Mouse (Mus musculus) neural tube, embryonic 14.5 days (tissue): ENCODE results near the gene Cpne5. TPM values are rescaled to one million over a fixed set of nuclear protein-coding genes. Genes with fewer than 3 reads are reported as not detected.
"Not testable (repeated sequence)": the region's sequence is repeated elsewhere in the genome, so short reads cannot be mapped to it uniquely, and the experiment has no call there.

Experiments
- ATAC-seq: fragments of 200-750 bp; cut with Nextera tagmentation; 2 replicates; pipeline ENCODE4 v1.8.0; 2017; ENCODE audit warnings: low read depth, mild to moderate bottlenecking, moderate TSS enrichment, moderate library complexity
- H3K27ac ChIP-seq: fragments of 300-500 bp; sonication (generic); 2 replicates; pipeline ENCODE4 v1.5.1; 2014; ENCODE audit warnings: low read depth, mild to moderate bottlenecking, control low read depth, low read length, moderate library complexity, mixed read lengths
- H3K27me3 ChIP-seq: fragments of 300-500 bp; sonication (generic); 2 replicates; pipeline ENCODE4 v1.6.1; 2014; ENCODE audit warnings: low read length; ENCODE audit not compliant: control insufficient read depth, insufficient read depth
- H3K36me3 ChIP-seq: fragments of 300-500 bp; sonication (generic); 2 replicates; pipeline ENCODE4 v1.6.1; 2014; ENCODE audit warnings: low read length, mixed read lengths; ENCODE audit not compliant: control insufficient read depth, insufficient read depth
- H3K4me1 ChIP-seq: fragments of 300-500 bp; sonication (generic); 2 replicates; pipeline ENCODE4 v1.6.1; 2014; ENCODE audit warnings: low read length; ENCODE audit not compliant: control insufficient read depth, insufficient read depth
- H3K4me2 ChIP-seq: fragments of 300-500 bp; sonication (generic); 2 replicates; pipeline ENCODE4 v1.6.1; 2014; ENCODE audit warnings: mild to moderate bottlenecking, low read depth, low read length, control low read depth
- H3K4me3 ChIP-seq: fragments of 300-500 bp; sonication (generic); 2 replicates; pipeline ENCODE4 v1.5.1; 2014; ENCODE audit warnings: low read depth, low read length, control low read depth, mixed read lengths
- H3K9ac ChIP-seq: fragments of 300-500 bp; sonication (generic); replicated peaks from 2 replicates; pipeline ENCODE4 v1.6.1; 2014; ENCODE audit warnings: low read depth, mild to moderate bottlenecking, control low read depth, low read length, mixed read lengths
- H3K9me3 ChIP-seq: fragments of 300-500 bp; sonication (generic); 2 replicates; pipeline ENCODE4 v1.6.1; 2016; ENCODE audit warnings: low read length; ENCODE audit not compliant: control insufficient read depth
- WGBS: fragments of 180-500 bp; shearing (Covaris S2); extraction: QIAGEN DNeasy Blood & Tissue Kit; methylation state at CpG from one replicate; pipeline ENCODE4 v1.1.7; 2014; 5-methylcytosine and 5-hydroxymethylcytosine counted together
- polyA plus RNA-seq: library from polyadenylated mRNA; unstranded; fragments of >200 nt; fragmentation: Nextera tagmentation; extraction: Ambion mirVana; gene quantifications from 2 replicates; pipeline ENCODE4 v1.2.1, GENCODE M21; 2014

The Cpne5 gene
- polyA plus RNA-seq, 1 experiment from 2014 or later: 64.1 TPM

DNA sequence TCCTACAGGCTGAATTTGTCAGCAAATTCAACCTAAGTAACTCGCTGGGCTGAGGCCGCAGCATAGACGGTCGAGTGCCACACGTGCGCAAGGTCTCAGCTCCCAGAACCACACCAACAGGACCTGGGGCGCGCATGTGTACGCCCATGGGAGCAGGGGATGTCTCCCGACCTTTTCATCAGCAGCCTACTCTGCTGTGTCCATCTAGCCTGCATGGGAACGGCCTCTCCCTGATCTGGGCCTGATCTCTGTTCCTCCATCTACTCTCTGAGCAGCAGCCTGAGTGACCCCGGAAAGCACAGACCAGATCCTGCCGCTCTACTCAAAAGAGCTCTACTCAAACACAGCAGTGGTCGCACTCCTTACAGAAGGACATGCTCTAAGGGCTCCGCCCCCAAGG, 22.5 kb upstream of the Cpne5 start:
- 88% methylated on average over 15 of the region's 15 CpGs for WGBS
- no peak overlapping the region for H3K4me2 ChIP-seq
- no peaks in the 10 kb centered on the region for H3K9me3 ChIP-seq
- peaks cover 6% of the 10 kb centered on the region; the same call in 1 of the 2 replicates for H3K36me3 ChIP-seq
- no peak overlapping the region for H3K4me3 ChIP-seq
- H3K4me1 ChIP-seq: peaks cover 18% of the 10 kb centered on the region
- ATAC-seq: no peak
- no peak overlapping the region for H3K9ac ChIP-seq
- H3K27me3 ChIP-seq: no peaks in the 10 kb centered on the region
- H3K27ac ChIP-seq: no peak overlapping the region

DNA sequence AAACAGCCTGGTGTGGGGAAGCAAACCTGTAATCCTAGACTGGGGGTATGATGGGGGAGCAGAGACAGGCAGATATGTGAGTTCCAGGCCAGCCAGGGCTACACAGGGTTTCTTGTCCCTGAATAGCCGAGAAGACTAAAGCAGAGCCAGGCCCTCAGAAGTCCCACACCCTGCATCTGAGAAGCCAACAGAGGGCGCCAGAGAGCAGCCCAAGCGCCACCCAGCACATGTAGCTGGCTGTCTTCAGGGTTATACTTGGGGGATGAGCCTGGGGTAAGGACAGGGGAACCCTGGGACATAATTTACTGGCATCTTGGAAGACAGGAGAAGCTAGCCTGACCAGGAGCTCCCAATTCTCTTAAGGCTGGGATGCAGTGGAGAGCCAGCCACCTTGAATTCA, 21.5 kb upstream of the Cpne5 start:
- peaks cover 6% of the 10 kb centered on the region; the same call in 1 of the 2 replicates for H3K36me3 ChIP-seq
- no peaks in the 10 kb centered on the region for H3K27me3 ChIP-seq
- peaks cover 17% of the 10 kb centered on the region for H3K4me1 ChIP-seq
- H3K4me2 ChIP-seq: no peak overlapping the region
- no peaks in the 10 kb centered on the region for H3K9me3 ChIP-seq
- H3K27ac ChIP-seq: no peak overlapping the region
- no peak overlapping the region for H3K9ac ChIP-seq
- WGBS: 0% methylated on average over 3 of the region's 3 CpGs
- no peak overlapping the region for H3K4me3 ChIP-seq
- ATAC-seq: no peak; the same call in 1 of the 2 replicates

DNA sequence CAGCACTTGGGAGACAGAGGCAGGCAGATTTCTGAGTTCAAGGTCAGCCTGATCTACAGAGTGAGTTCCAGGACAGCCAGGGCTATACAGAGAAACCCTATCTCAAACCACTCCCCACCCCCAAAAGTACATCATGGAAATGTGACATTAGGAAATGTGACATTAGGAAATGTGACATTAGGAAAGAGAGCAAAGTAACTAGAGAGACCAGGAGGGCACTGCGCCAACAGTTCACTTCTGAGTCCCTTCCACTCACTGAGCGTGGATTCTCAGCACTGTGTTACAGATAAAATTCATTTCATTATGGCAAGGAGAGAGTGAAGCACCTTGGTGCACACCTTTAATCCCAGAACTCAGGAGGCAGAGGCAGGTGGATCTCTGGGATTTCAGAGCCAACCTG, 21.0 kb upstream of the Cpne5 start:
- Histone ChIP-seq H3K4me1 (peaks cover 14% of the 10 kb centered on the region), H3K4me3 (no peak overlapping the region), H3K9ac (no peak overlapping the region), H3K36me3 (peaks cover 7% of the 10 kb centered on the region), H3K4me2 (no peak overlapping the region), H3K27ac (no peak overlapping the region), H3K9me3 (no peaks in the 10 kb centered on the region), H3K27me3 (no peaks in the 10 kb centered on the region)
- no peak for ATAC-seq
- WGBS: 95% methylated on average over 2 of the region's 2 CpGs

DNA sequence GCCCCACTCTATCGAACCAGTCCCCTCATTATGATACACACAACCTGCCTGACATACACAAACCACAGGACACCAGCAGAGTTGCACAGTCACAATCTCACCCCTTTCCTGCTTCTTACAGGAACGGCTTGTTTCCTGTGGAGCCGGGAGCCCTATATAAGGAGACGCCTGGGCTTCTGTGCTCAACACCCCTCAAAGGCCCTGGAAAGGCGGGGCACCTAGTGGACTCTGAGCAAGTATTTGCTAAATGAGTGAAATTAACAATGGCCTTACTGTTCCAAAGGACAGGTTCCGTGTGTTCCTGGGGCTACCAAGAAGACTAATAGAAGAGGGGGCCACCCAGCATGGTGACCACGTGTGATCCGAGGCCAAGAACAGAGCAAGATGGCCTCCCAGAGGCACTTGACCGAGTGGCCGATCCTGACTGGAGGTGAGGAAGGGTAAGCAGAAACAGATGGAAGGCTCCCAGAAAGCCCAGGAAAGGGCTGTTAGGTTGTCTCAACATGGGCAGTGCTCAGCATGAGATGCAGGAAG, 20.1 kb upstream of the Cpne5 start:
- Histone ChIP-seq H3K27ac (no peak overlapping the region), H3K4me3 (no peak overlapping the region), H3K27me3 (no peaks in the 10 kb centered on the region), H3K36me3 (peaks cover 10% of the 10 kb centered on the region), H3K4me1 (peaks cover 11% of the 10 kb centered on the region), H3K4me2 (no peak overlapping the region), H3K9me3 (no peaks in the 10 kb centered on the region), H3K9ac (no peak overlapping the region)
- no peak for ATAC-seq
- WGBS: 89% methylated on average over 10 of the region's 10 CpGs

DNA sequence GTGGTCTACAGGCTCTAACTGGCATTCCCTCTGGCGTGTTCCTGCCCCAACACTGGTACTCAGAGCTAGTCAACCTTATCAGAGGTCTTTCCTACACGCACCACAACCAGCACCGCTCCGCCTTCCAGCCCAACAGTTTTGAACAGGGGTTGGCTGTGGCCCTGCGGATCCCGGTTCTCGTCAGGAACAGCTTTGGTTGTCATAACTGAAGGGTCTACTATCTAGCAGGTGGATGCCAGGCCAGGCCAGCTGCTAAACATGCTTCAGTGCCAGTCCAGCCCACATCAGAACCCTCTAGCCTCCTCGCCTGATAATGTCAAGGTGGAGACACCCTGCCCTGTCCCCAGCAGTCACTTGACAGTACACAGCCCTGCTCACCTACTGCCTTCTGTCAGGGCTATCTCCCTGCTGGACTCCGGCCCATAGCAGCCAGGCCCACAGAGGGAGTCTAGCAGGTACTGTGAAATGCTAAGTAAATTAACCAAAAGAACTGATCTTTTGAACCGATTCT, 19.1 kb upstream of the Cpne5 start:
- Histone ChIP-seq H3K9me3 (no peaks in the 10 kb centered on the region), H3K9ac (no peak overlapping the region), H3K36me3 (peaks cover 10% of the 10 kb centered on the region), H3K27ac (no peak overlapping the region), H3K4me3 (no peak overlapping the region), H3K4me2 (no peak overlapping the region), H3K27me3 (no peaks in the 10 kb centered on the region), H3K4me1 (0 out of 2 replicates have a peak, but pooled peaks cover 4% of the 10 kb centered on the region)
- 97% methylated on average over 10 of the region's 10 CpGs for WGBS
- ATAC-seq: no peak

DNA sequence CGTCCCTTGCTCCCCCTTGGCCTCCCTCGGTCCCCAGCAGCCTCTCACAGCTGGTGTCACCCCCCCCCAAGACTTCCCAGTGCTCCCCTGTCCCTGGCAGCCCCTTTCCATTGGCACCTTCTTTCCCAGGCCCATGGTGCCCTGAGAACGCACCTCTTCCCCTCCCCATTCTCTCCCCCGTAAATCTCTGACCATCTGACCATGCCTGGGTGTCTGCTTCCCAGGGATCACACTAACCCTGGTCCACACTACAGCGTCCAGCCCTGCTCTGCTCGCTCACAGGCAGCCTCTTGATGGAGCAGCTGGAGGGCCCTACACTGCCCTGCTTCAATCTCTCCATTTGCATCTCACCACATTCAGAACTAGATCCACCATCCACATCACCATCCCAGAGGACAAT, 18.5 kb upstream of the Cpne5 start:
- no peak overlapping the region for H3K9ac ChIP-seq
- no peak for ATAC-seq
- H3K36me3 ChIP-seq: peaks cover 12% of the 10 kb centered on the region
- H3K9me3 ChIP-seq: no peaks in the 10 kb centered on the region
- no peak overlapping the region for H3K4me2 ChIP-seq
- H3K27me3 ChIP-seq: no peaks in the 10 kb centered on the region
- no peak overlapping the region for H3K27ac ChIP-seq
- no peak overlapping the region for H3K4me3 ChIP-seq
- peaks cover 3% of the 10 kb centered on the region; the same call in 1 of the 2 replicates for H3K4me1 ChIP-seq
- WGBS: 80% methylated on average over 6 of the region's 6 CpGs

DNA sequence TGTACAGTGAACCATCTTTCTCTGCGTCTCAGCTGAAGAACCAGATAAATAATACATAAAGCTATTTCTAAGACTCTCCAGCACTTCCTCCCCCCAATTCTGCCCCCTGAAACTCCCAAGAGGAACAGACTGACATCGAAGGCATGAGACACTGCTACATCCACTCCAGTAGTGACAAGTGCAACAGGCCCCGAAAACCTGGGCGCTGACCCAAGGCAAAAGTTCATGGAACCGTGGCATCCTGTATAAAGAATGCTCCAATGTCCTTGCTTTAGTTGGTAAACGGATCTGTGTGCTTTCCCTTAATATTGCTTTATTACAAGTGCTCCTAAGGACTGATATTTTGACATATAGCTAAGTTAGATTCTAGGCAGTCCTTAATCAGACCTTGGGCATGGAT, 16.8 kb upstream of the Cpne5 start:
- not testable (repeated sequence) for H3K9me3 ChIP-seq, H3K4me3 ChIP-seq, H3K4me1 ChIP-seq, H3K4me2 ChIP-seq, H3K27me3 ChIP-seq, ATAC-seq, H3K27ac ChIP-seq, H3K9ac ChIP-seq
- WGBS: 86% methylated on average over 6 of the region's 6 CpGs
- peaks cover 16% of the 10 kb centered on the region for H3K36me3 ChIP-seq

DNA sequence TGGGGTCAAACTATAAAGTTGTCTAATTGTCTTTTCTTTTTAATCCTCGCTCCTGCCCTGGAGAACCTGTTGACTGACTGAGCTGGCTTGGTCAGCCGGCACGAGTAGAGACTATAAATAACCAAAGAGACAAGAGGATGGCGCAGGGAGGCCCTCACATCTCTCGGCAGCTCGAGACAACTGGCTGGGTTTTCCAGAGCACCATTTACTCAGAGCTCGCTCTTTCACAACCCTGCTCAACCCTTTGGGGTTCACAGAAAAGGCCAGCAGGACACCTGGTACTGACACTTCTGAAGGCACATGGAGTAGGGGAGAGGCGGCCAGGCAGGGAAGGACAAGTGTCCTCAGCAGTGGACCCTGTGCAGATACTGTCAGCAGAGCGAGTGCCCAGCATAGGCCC, 15.7 kb upstream of the Cpne5 start:
- H3K4me3 ChIP-seq: no peak overlapping the region
- no peak overlapping the region for H3K27ac ChIP-seq
- no peak overlapping the region for H3K9ac ChIP-seq
- peaks cover 16% of the 10 kb centered on the region for H3K36me3 ChIP-seq
- no peaks in the 10 kb centered on the region for H3K9me3 ChIP-seq
- H3K4me1 ChIP-seq: peaks cover 6% of the 10 kb centered on the region; the same call in 1 of the 2 replicates
- H3K4me2 ChIP-seq: no peak overlapping the region
- no peaks in the 10 kb centered on the region for H3K27me3 ChIP-seq
- WGBS: 46% methylated on average over 9 of the region's 9 CpGs
- no peak for ATAC-seq

DNA sequence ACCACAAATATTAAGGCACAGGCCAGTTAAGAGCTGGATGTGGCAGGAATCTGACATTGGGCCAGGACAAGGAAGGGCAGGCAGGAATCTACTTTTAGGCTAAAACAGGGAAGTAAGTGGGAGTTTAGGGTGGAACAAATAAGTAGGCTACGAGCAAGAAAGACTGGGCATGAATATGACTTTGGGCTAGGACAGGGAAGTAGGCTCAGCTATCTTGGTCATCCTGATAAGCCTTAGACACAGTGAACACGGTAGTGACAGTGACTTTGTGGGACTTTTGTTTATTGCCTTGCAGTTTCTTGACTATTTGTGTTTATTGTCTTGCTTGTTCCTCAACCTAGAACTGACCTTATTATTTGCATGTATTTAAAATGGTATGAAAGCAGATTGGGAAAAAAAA, 15.3 kb upstream of the Cpne5 start:
- Histone ChIP-seq H3K27ac (no peak overlapping the region), H3K4me1 (peaks cover 6% of the 10 kb centered on the region; the same call in 1 of the 2 replicates), H3K36me3 (peaks cover 16% of the 10 kb centered on the region), H3K9ac (no peak overlapping the region), H3K4me2 (no peak overlapping the region), H3K4me3 (no peak overlapping the region), H3K27me3 (no peaks in the 10 kb centered on the region), H3K9me3 (no peaks in the 10 kb centered on the region)
- WGBS: 92% methylated on average over 2 of the region's 2 CpGs
- ATAC-seq: no peak
